Mouse (Mus musculus) right cerebral cortex, adult 18-20 months (tissue): ENCODE measurements around the gene Hecw2.

Experiments
- DNase-seq: peaks from one replicate; pipeline ENCODE4 v3.0.0; 2022; ENCODE audit warnings: mixed read lengths

Hecw2 gene

GRCm38 (mm10) chr1:54110920-54111605, 83.9 kb downstream of the Hecw2 start:
- no peak for DNase-seq

GRCm38 (mm10) chr1:54109255-54109654, 85.7 kb downstream of the Hecw2 start:
- no peak for DNase-seq

- DNase-seq, result no peak
These were observed 88.2 kb downstream of the Hecw2 start for GRCm38 (mm10) chr1:54106756-54107155.

GRCm38 (mm10) chr1:54079708-54080107, 115.3 kb downstream of the Hecw2 start:
- no peak for DNase-seq

- no peak for DNase-seq
These were observed 120.5 kb downstream of the Hecw2 start for GRCm38 (mm10) chr1:54074456-54074855.

- no peak for DNase-seq
These were observed 124.8 kb downstream of the Hecw2 start for GRCm38 (mm10) chr1:54070121-54070520.

- DNase-seq, result no peak
These were observed 126.7 kb downstream of the Hecw2 start for GRCm38 (mm10) chr1:54068248-54068647.

- DNase-seq, result no peak
These were observed 129.5 kb downstream of the Hecw2 start for GRCm38 (mm10) chr1:54065434-54065833.

GRCm38 (mm10) chr1:54061078-54061477, 133.9 kb downstream of the Hecw2 start:
- DNase-seq, result no peak

GRCm38 (mm10) chr1:54059731-54060130, 135.2 kb downstream of the Hecw2 start:
- DNase-seq, result no peak

- no peak for DNase-seq
These were observed 142.2 kb downstream of the Hecw2 start for GRCm38 (mm10) chr1:54052771-54053170.

GRCm38 (mm10) chr1:54046923-54047322, 148.0 kb downstream of the Hecw2 start:
- no peak for DNase-seq

- peak; percentile 29 for DNase-seq
These were observed 155.9 kb downstream of the Hecw2 start for GRCm38 (mm10) chr1:54039062-54039461.

- no peak for DNase-seq
These were observed 177.3 kb downstream of the Hecw2 start for GRCm38 (mm10) chr1:54017686-54018085.

GRCm38 (mm10) chr1:54015739-54016138, 179.2 kb downstream of the Hecw2 start:
- DNase-seq, result no peak

GRCm38 (mm10) chr1:54012414-54012813, 182.6 kb downstream of the Hecw2 start:
- no peak for DNase-seq

GRCm38 (mm10) chr1:54009418-54010064, 185.4 kb downstream of the Hecw2 start:
- DNase-seq, result no peak

- DNase-seq, result no peak
These were observed 189.0 kb downstream of the Hecw2 start for GRCm38 (mm10) chr1:54005860-54006386.

- DNase-seq, result no peak
These were observed 191.7 kb downstream of the Hecw2 start for GRCm38 (mm10) chr1:54003288-54003687.

- DNase-seq, result no peak
These were observed 192.9 kb downstream of the Hecw2 start for GRCm38 (mm10) chr1:54002077-54002476.

- DNase-seq, result no peak
These were observed 197.7 kb downstream of the Hecw2 start for GRCm38 (mm10) chr1:53997239-53997638.

GRCm38 (mm10) chr1:53986185-53986892, 208.6 kb downstream of the Hecw2 start:
- peak; percentile 21 for DNase-seq

GRCm38 (mm10) chr1:53978514-53978831, 216.5 kb downstream of the Hecw2 start:
- no peak for DNase-seq
